Comparison of ENCODE assay signal across 16 mouse cellular contexts in the genomic region with DNA sequence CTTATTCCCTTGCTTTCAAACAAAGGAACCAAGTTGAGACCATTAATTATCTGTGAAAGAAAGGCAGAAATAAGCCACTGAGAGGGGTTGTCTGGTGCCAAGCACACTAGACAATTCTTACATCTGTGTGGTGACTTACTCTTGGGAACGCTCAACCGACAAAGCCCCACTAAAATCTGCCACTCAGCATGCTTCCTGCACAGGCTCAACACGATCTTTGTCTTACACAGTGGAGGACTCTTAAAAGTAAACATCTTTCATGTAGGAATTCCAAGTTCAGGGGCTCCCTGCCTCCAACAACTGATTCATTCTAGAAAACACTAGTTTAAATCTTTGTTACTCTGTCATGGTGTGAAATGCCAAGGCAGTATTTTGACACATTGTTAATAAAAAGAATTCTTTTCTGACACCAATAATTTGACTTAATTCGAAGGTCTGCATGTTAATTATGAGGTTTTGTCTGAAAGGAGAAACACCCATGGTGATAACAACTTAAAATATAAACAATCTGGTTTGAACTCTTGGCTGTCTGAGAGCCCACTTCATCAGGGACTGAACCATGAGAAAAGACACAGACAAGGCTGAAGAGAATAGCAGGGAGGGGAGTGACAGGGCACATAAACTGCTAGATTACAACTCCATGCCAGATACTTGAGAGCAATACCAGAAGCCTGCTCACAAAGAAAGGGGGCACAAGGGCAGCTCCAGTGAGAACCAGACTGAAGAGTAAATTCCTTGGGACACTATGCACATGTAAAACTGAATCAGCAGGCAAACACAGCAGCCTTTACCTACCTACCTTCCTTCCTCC. TPM values are rescaled to one million over a fixed set of nuclear protein-coding genes. Genes with fewer than 3 reads are reported as not detected.
DNase-seq lines count a peak whose midpoint lies in the region; ATAC-seq lines count a peak whose summit lies in the region.
"Had no signal": no experiment of that assay in that cellular context is flagged by ENCODE, and none has a peak within 500 bp of the region (broad histone marks: within the 10 kb centered on the region; RNA-seq: fewer than 3 reads in every experiment).

No protein-coding gene starts in this region.

- DNase-seq in heart, adult 9 months (ENCODE audit: low spot score in 2 of 2) = no peak
- DNase-seq in midbrain, embryonic 10.5 days (ENCODE audit: low spot score) = no peak
- no peak for DNase-seq in midbrain, embryonic 14.5 days
- no peak for DNase-seq in gastrocnemius, postnatal 10 days
- DNase-seq in spleen, postnatal 10 days (ENCODE audit: low spot score in 2 of 2) = no peak
- DNase-seq: cerebellum, adult 11 months; kidney, adult 18-20 months; right cerebral cortex, postnatal 25 days; thymus, postnatal 14 days had no signal

- WGBS in heart, embryonic 15.5 days = 21% methylated on average over 4 of the region's 4 CpGs
- WGBS in midbrain, embryonic 10.5 days = 46% methylated on average over 4 of the region's 4 CpGs
- WGBS in midbrain, embryonic 14.5 days = 28% methylated on average over 4 of the region's 4 CpGs
- WGBS in hindbrain, embryonic 13.5 days = 19% methylated on average over 4 of the region's 4 CpGs
- 14% methylated on average over 4 of the region's 4 CpGs for WGBS in stomach, embryonic 16.5 days

- no peaks in the 10 kb centered on the region for H3K36me3 ChIP-seq in heart, embryonic 15.5 days
- no peaks in the 10 kb centered on the region for H3K36me3 ChIP-seq in midbrain, embryonic 10.5 days
- no peaks in the 10 kb centered on the region for H3K36me3 ChIP-seq in midbrain, embryonic 14.5 days (ENCODE audit: control insufficient read depth, insufficient read depth, low read length)
- no peaks in the 10 kb centered on the region for H3K36me3 ChIP-seq in hindbrain, embryonic 13.5 days
- H3K36me3 ChIP-seq in stomach, embryonic 16.5 days (ENCODE audit: control insufficient read depth, insufficient read depth, low read length) = no peaks in the 10 kb centered on the region

- peak overlapping the region; percentile 29 for H3K27ac ChIP-seq in heart, embryonic 15.5 days
- H3K27ac ChIP-seq in midbrain, embryonic 10.5 days (replicated peaks) = peak overlapping the region; percentile 49; the same call in 1 of the 2 replicates
- H3K27ac ChIP-seq in midbrain, embryonic 14.5 days (replicated peaks; ENCODE audit: low read depth, low read length) = no peak overlapping the region
- no peak overlapping the region for H3K27ac ChIP-seq in hindbrain, embryonic 13.5 days
- peak overlapping the region; percentile 83 for H3K27ac ChIP-seq in stomach, embryonic 16.5 days (ENCODE audit: low read length)

- H3K9me3 ChIP-seq in heart, embryonic 15.5 days (replicated peaks) = no peaks in the 10 kb centered on the region
- no peaks in the 10 kb centered on the region for H3K9me3 ChIP-seq in midbrain, embryonic 10.5 days (replicated peaks)
- H3K9me3 ChIP-seq in midbrain, embryonic 14.5 days (ENCODE audit: control insufficient read depth, low read length) = no peaks in the 10 kb centered on the region
- no peaks in the 10 kb centered on the region for H3K9me3 ChIP-seq in hindbrain, embryonic 13.5 days
- no peaks in the 10 kb centered on the region for H3K9me3 ChIP-seq in stomach, embryonic 16.5 days (replicated peaks; ENCODE audit: control insufficient read depth, low read length)

- H3K4me1 ChIP-seq in heart, embryonic 15.5 days (replicated peaks) = peaks cover 24% of the 10 kb centered on the region
- peaks cover 14% of the 10 kb centered on the region for H3K4me1 ChIP-seq in midbrain, embryonic 10.5 days
- no peaks in the 10 kb centered on the region for H3K4me1 ChIP-seq in midbrain, embryonic 14.5 days (ENCODE audit: control insufficient read depth, insufficient read depth, low read length)
- H3K4me1 ChIP-seq in hindbrain, embryonic 13.5 days (replicated peaks) = peaks cover 9% of the 10 kb centered on the region; the same call in 1 of the 2 replicates
- H3K4me1 ChIP-seq in stomach, embryonic 16.5 days (ENCODE audit: control insufficient read depth, insufficient read depth, low read length) = peaks cover 10% of the 10 kb centered on the region; the same call in 1 of the 2 replicates

- H3K9ac ChIP-seq in heart, embryonic 15.5 days = no peak overlapping the region
- no peak overlapping the region for H3K9ac ChIP-seq in midbrain, embryonic 14.5 days (replicated peaks; ENCODE audit: low read length)
- no peak overlapping the region for H3K9ac ChIP-seq in hindbrain, embryonic 13.5 days
- H3K9ac ChIP-seq in stomach, embryonic 16.5 days (ENCODE audit: low read length) = no peak overlapping the region

- ATAC-seq in heart, embryonic 15.5 days (replicated peaks; ENCODE audit: insufficient number of reproducible peaks, insufficient read depth, low FRiP score, low read depth) = no peak
- ATAC-seq in midbrain, embryonic 14.5 days (ENCODE audit: low FRiP score, low TSS enrichment) = no peak
- peak; percentile 57 for ATAC-seq in hindbrain, embryonic 13.5 days (ENCODE audit: low FRiP score)
- ATAC-seq in stomach, embryonic 16.5 days (ENCODE audit: insufficient read depth, low FRiP score) = peak; percentile 82
- ATAC-seq: activated CD4-positive, CD25-positive, alpha-beta regulatory T cell, adult 4 months had no signal

- no peaks in the 10 kb centered on the region for H3K27me3 ChIP-seq in heart, embryonic 15.5 days
- H3K27me3 ChIP-seq in midbrain, embryonic 10.5 days (ENCODE audit: low read depth, poor library complexity, severe bottlenecking) = no peaks in the 10 kb centered on the region
- no peaks in the 10 kb centered on the region for H3K27me3 ChIP-seq in midbrain, embryonic 14.5 days (ENCODE audit: control insufficient read depth, insufficient read depth, low read length)
- H3K27me3 ChIP-seq in hindbrain, embryonic 13.5 days = no peaks in the 10 kb centered on the region
- H3K27me3 ChIP-seq in stomach, embryonic 16.5 days (ENCODE audit: control insufficient read depth, insufficient read depth, low read length) = no peaks in the 10 kb centered on the region
- H3K27me3 ChIP-seq: CH12.LX had no signal

- H3K4me2 ChIP-seq in heart, embryonic 15.5 days = no peak overlapping the region
- H3K4me2 ChIP-seq in midbrain, embryonic 14.5 days (ENCODE audit: low read length) = no peak overlapping the region
- H3K4me2 ChIP-seq in hindbrain, embryonic 13.5 days = no peak overlapping the region
- H3K4me2 ChIP-seq in stomach, embryonic 16.5 days (ENCODE audit: low read depth, low read length) = no peak overlapping the region

- H3K4me3 ChIP-seq in heart, embryonic 15.5 days = no peak overlapping the region
- no peak overlapping the region for H3K4me3 ChIP-seq in midbrain, embryonic 10.5 days
- H3K4me3 ChIP-seq in midbrain, embryonic 14.5 days (replicated peaks; ENCODE audit: low read depth, low read length) = no peak overlapping the region
- no peak overlapping the region for H3K4me3 ChIP-seq in hindbrain, embryonic 13.5 days
- H3K4me3 ChIP-seq in stomach, embryonic 16.5 days (replicated peaks; ENCODE audit: low read length) = no peak overlapping the region
- H3K4me3 ChIP-seq: erythroblast, embryonic 14.5 days had no signal

RNA-seq across cellular contexts. Expression of a gene that starts 34.3 kb away (rescaled TPM):
- polyA plus RNA-seq in heart, embryonic 15.5 days (2015; fragmentation: Nextera tagmentation; extraction: Ambion mirVana) = 31.1 and 42.5 TPM in 2 replicates
- polyA plus RNA-seq in midbrain, embryonic 10.5 days (2016; fragmentation: Nextera tagmentation; extraction: Ambion mirVana) = 1.9 and 2.4 TPM in 2 replicates
- 10.4 and 13.1 TPM in 2 replicates for polyA plus RNA-seq in midbrain, embryonic 14.5 days (2014; fragmentation: Nextera tagmentation; extraction: Ambion mirVana)
- 8.5 and 8.6 TPM in 2 replicates for polyA plus RNA-seq in hindbrain, embryonic 13.5 days (2015; fragmentation: Nextera tagmentation; extraction: Ambion mirVana)
- 6.6 and 15.4 TPM in 2 replicates for polyA plus RNA-seq in stomach, embryonic 16.5 days (2015; fragmentation: Nextera tagmentation; extraction: Ambion mirVana)
- total RNA-seq in gastrocnemius, postnatal 10 days (2021) = 100 to 1,000 TPM; 127 to 138 TPM
- total RNA-seq: megakaryocyte, adult 5-6 weeks had no signal
- polyA plus RNA-seq: activated CD4-positive, CD25-positive, alpha-beta regulatory T cell, adult 4 months had no signal

Comparison
In these comparisons a context has a peak if more than half of its experiments do, and no peak if none do; other contexts are left out.
1. H3K27ac ChIP-seq: peak in heart, embryonic 15.5 days (single experiment), midbrain, embryonic 10.5 days (single experiment) and stomach, embryonic 16.5 days (single experiment); none in midbrain, embryonic 14.5 days (single experiment) and hindbrain, embryonic 13.5 days (single experiment).
2. ATAC-seq: peak in hindbrain, embryonic 13.5 days (single experiment) and stomach, embryonic 16.5 days (single experiment); none in heart, embryonic 15.5 days (single experiment) and midbrain, embryonic 14.5 days (single experiment).